In the genomic region with DNA sequence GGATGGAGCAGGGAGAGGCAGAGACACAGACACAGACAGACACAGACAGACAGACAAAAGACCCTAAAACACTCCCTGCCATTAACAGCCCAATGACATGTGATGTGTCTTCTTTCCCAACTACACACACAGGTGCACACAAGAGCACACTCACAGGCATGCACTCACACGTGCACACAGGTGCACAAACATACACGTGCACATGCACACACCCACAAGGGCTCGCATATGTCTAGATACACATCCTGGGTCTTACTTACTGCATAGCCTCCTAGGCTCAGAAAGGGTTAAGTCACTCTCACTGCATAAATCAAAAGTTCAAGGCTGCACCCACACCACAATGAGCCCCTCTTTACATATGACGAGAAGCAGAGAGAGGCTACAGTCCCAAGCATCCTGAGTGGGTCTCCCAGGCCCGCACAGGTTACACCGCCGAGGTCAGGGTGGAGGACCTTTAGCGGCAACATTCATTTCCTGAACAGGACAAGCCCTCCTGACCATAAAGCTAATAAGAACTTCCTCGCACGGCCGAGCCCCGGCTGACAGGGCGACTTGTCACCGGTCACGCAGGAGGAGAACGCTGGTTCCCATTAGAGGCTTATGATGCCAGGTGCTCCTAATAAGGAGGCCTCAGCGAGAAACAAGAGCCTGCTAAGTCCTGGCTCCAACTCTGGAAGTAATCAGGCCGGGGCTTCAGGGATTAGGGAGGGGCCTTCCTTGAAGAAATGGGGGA, we compare ENCODE assay signal across 10 mouse cellular contexts. TPM values are rescaled to one million over a fixed set of nuclear protein-coding genes. Genes with fewer than 3 reads are reported as not detected.
A peak's percentile ranks its signal among the peaks of the same experiment; 100 is the strongest.
DNase-seq lines count a peak whose midpoint lies in the region; ATAC-seq and TF ChIP-seq lines count a peak whose summit lies in the region.
"Had no signal": no experiment of that assay in that cellular context is flagged by ENCODE, and none has a peak within 500 bp of the region (broad histone marks: within the 10 kb centered on the region; RNA-seq: fewer than 3 reads in every experiment).

No protein-coding gene starts in this region.

- H3K36me3 ChIP-seq in forebrain, embryonic 10.5 days (replicated peaks) = peaks cover 40% of the 10 kb centered on the region
- H3K36me3 ChIP-seq in forebrain, postnatal 0 days (ENCODE audit: insufficient read depth) = no peaks in the 10 kb centered on the region
- H3K36me3 ChIP-seq in neural tube, embryonic 12.5 days = no peaks in the 10 kb centered on the region

- H3K9me3 ChIP-seq in forebrain, embryonic 10.5 days = no peaks in the 10 kb centered on the region
- H3K9me3 ChIP-seq in forebrain, postnatal 0 days (ENCODE audit: low read length) = no peaks in the 10 kb centered on the region
- no peaks in the 10 kb centered on the region for H3K9me3 ChIP-seq in neural tube, embryonic 12.5 days

- WGBS in forebrain, embryonic 10.5 days = 15% methylated on average over 18 of the region's 18 CpGs
- 27% methylated on average over 18 of the region's 18 CpGs for WGBS in forebrain, postnatal 0 days
- WGBS in neural tube, embryonic 12.5 days = 26% methylated on average over 18 of the region's 18 CpGs

- intact Hi-C loops in left cerebral cortex, adult 2 months (cut with DNase I) = no loop called here
- intact Hi-C loops in left cerebral cortex, postnatal 10 days (cut with DNase I) = no loop called here

- H3K27me3 ChIP-seq in forebrain, embryonic 10.5 days (ENCODE audit: poor library complexity, severe bottlenecking) = peaks cover 8% of the 10 kb centered on the region; the same call in 1 of the 2 replicates
- H3K27me3 ChIP-seq in forebrain, postnatal 0 days (ENCODE audit: insufficient read depth, low read length) = no peaks in the 10 kb centered on the region
- H3K27me3 ChIP-seq in neural tube, embryonic 12.5 days (replicated peaks) = no peaks in the 10 kb centered on the region

- H3K4me2 ChIP-seq in forebrain, postnatal 0 days (ENCODE audit: low read depth) = no peak overlapping the region
- 0 out of 2 replicates have a peak overlapping the region, but pooled peaks have one; percentile 6 for H3K4me2 ChIP-seq in neural tube, embryonic 12.5 days (replicated peaks)
- H3K4me2 ChIP-seq: heart, embryonic 11.5 days had no signal

- no peak overlapping the region for H3K9ac ChIP-seq in forebrain, postnatal 0 days
- H3K9ac ChIP-seq in neural tube, embryonic 12.5 days = no peak overlapping the region

- peak overlapping the region; percentile 34 for H3K4me3 ChIP-seq in forebrain, embryonic 10.5 days
- H3K4me3 ChIP-seq in forebrain, postnatal 0 days (ENCODE audit: low read depth, low read length) = no peak overlapping the region
- no peak overlapping the region for H3K4me3 ChIP-seq in left cerebral cortex, adult 2 months
- no peak overlapping the region for H3K4me3 ChIP-seq in neural tube, embryonic 12.5 days

- DNase-seq in forebrain, embryonic 10.5 days (ENCODE audit: extremely low spot score, low spot score) = peak; percentile 75
- no peak for DNase-seq in forebrain, postnatal 0 days
- no peak for DNase-seq in left cerebral cortex, adult 2 months (ENCODE audit: extremely low spot score in 1 of 2, low spot score in 2 of 2)
- no peak for DNase-seq in left cerebral cortex, postnatal 10 days (ENCODE audit: extremely low spot score in 1 of 2, low spot score in 2 of 2)
- peak; percentile 94 for DNase-seq in forelimb bud, embryonic 11.5 days (ENCODE audit: low read depth, low spot score)
- no peak for DNase-seq in cerebellum, postnatal 25 days
- DNase-seq in kidney, postnatal 10 days = no peak
- DNase-seq: adrenal gland, postnatal 25 days had no signal

- H3K27ac ChIP-seq in forebrain, embryonic 10.5 days = peak overlapping the region; percentile 75
- H3K27ac ChIP-seq in forebrain, postnatal 0 days (ENCODE audit: low read depth, low read length) = no peak overlapping the region
- H3K27ac ChIP-seq in left cerebral cortex, adult 2 months = peak overlapping the region; percentile 44
- H3K27ac ChIP-seq in neural tube, embryonic 12.5 days = no peak overlapping the region

- H3K4me1 ChIP-seq in forebrain, embryonic 10.5 days = peaks cover 92% of the 10 kb centered on the region
- peaks cover 7% of the 10 kb centered on the region; the same call in 1 of the 2 replicates for H3K4me1 ChIP-seq in forebrain, postnatal 0 days (ENCODE audit: insufficient read depth)
- peaks cover 31% of the 10 kb centered on the region for H3K4me1 ChIP-seq in neural tube, embryonic 12.5 days

- no peak for ATAC-seq in forebrain, postnatal 0 days
- no peak for ATAC-seq in neural tube, embryonic 12.5 days (ENCODE audit: low FRiP score, low read depth)

- TF ChIP-seq CTCF in forebrain, postnatal 0 days (IDR thresholded peaks at IDR 0.05; ENCODE audit: low read depth) = no peak
- no peak for TF ChIP-seq CTCF in left cerebral cortex, adult 2 months (IDR thresholded peaks at IDR 0.05)

RNA-seq across cellular contexts. Expression of a gene that starts 13.3 kb away (rescaled TPM):
- 27.0 and 29.1 TPM in 2 replicates for polyA plus RNA-seq in forebrain, embryonic 10.5 days (2016; fragmentation: Nextera tagmentation; extraction: Ambion mirVana)
- total RNA-seq in forebrain, postnatal 0 days (2014; rRNA removed) = 8.2 and 12.6 TPM in 2 replicates
- polyA plus RNA-seq in forebrain, postnatal 0 days (2015; fragmentation: Nextera tagmentation; extraction: Ambion mirVana) = 4.7 and 6.8 TPM in 2 replicates
- 100 to 1,000 TPM in 1 of 2 experiments, 10 to 100 TPM in 1; 92.9 to 111 TPM for total RNA-seq in left cerebral cortex, adult 2 months (2021)
- total RNA-seq in left cerebral cortex, postnatal 10 days (2021) = 10 to 100 TPM; 32.2 to 47.0 TPM
- 7.7 TPM in 2 replicates for polyA plus RNA-seq in neural tube, embryonic 12.5 days (2016; fragmentation: Nextera tagmentation; extraction: Ambion mirVana)

Comparison
In these comparisons a context has a peak if more than half of its experiments do, and no peak if none do; other contexts are left out.
1. DNase-seq: peak in forebrain, embryonic 10.5 days (single experiment) and forelimb bud, embryonic 11.5 days (single experiment); none in forebrain, postnatal 0 days (single experiment), left cerebral cortex, adult 2 months (0 of 2), left cerebral cortex, postnatal 10 days (0 of 2), cerebellum, postnatal 25 days (0 of 2) and kidney, postnatal 10 days (single experiment).
2. H3K27ac ChIP-seq: peak in forebrain, embryonic 10.5 days (single experiment) and left cerebral cortex, adult 2 months (single experiment); none in forebrain, postnatal 0 days (single experiment) and neural tube, embryonic 12.5 days (single experiment).